Mouse (Mus musculus) C2C12 (cell line): Measurements from ENCODE around the gene Prrt4.

Experiments
- CTCF ChIP-seq: IDR thresholded peaks from one replicate; pipeline ENCODE4 v1.5.1; 2011; ENCODE audit not compliant: control insufficient read depth, insufficient read depth, insufficient read length
- MYOD1 ChIP-seq: IDR thresholded peaks from one replicate; pipeline ENCODE4 v1.6.1; 2011; ENCODE audit warnings: low read depth; ENCODE audit not compliant: control insufficient read depth, insufficient read length
- MYOG ChIP-seq: IDR thresholded peaks from one replicate; pipeline ENCODE4 v1.6.1; 2011; ENCODE audit not compliant: control insufficient read depth, insufficient read length; ENCODE audit errors: extremely low read depth

DNA sequence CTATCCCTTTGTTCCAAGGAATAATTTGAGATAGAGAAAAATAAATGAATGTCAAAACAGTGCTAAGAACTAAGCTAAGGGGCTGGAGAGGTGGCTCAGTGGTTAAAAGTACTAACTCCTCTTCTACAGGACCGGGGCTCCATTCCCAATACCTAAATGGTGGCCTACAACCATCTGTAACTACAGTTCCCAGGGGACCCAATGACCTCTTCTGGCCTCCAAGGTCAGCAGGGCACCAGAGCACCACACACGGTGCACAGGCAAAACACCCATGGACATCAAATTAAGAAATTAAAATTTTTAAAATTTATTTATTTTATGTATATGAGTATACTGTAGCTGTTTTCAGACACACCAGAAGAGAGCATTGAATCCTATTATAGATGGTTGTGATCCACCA is 18.6 kb downstream of the Prrt4 start:
- no peak for TF ChIP-seq CTCF
- no peak for TF ChIP-seq MYOG
- TF ChIP-seq MYOD1: no peak
